Mouse (Mus musculus) kidney, embryonic 15.5 days (tissue): ENCODE data around the gene Dock7. TPM values are rescaled to one million over a fixed set of nuclear protein-coding genes. Genes with fewer than 3 reads are reported as not detected.

Experiments
- ATAC-seq: fragments of 200-750 bp; cut with Nextera tagmentation; replicated peaks from 2 replicates; pipeline ENCODE4 v1.8.0; 2017; ENCODE audit warnings: moderate TSS enrichment; ENCODE audit not compliant: low FRiP score
- H3K27ac ChIP-seq: fragments of 300-500 bp; sonication (generic); 2 replicates; pipeline ENCODE4 v1.5.1; 2015; ENCODE audit warnings: mild to moderate bottlenecking, inconsistent platforms
- H3K27me3 ChIP-seq: fragments of 300-500 bp; sonication (generic); 2 replicates; pipeline ENCODE4 v1.6.1; 2015; ENCODE audit warnings: inconsistent platforms
- H3K36me3 ChIP-seq: fragments of 300-500 bp; sonication (generic); 2 replicates; pipeline ENCODE4 v1.6.1; 2015; ENCODE audit warnings: inconsistent platforms
- H3K4me1 ChIP-seq: fragments of 300-500 bp; sonication (generic); 2 replicates; pipeline ENCODE4 v1.6.1; 2015; ENCODE audit warnings: inconsistent platforms
- H3K4me2 ChIP-seq: fragments of 300-500 bp; sonication (generic); 2 replicates; pipeline ENCODE4 v1.6.1; 2015; ENCODE audit warnings: moderate library complexity, mild to moderate bottlenecking, inconsistent platforms
- H3K4me3 ChIP-seq: fragments of 300-500 bp; sonication (generic); replicated peaks from 2 replicates; pipeline ENCODE4 v1.5.1; 2015; ENCODE audit warnings: mild to moderate bottlenecking, inconsistent platforms
- H3K9ac ChIP-seq: fragments of 300-500 bp; sonication (generic); 2 replicates; pipeline ENCODE4 v1.6.1; 2015; ENCODE audit warnings: mild to moderate bottlenecking, inconsistent platforms
- H3K9me3 ChIP-seq: fragments of 300-500 bp; sonication (generic); replicated peaks from 2 replicates; pipeline ENCODE4 v1.6.1; 2016; ENCODE audit warnings: inconsistent platforms
- WGBS: fragments of 180-500 bp; shearing (Covaris S2); methylation state at CpG from one replicate; pipeline ENCODE4 v1.1.7; 2015; ENCODE audit warnings: mixed read lengths; 5-methylcytosine and 5-hydroxymethylcytosine counted together
- polyA plus RNA-seq: library from polyadenylated mRNA; unstranded; fragments of >200 nt; fragmentation: Nextera tagmentation; extraction: Ambion mirVana; gene quantifications from 2 replicates; pipeline ENCODE4 v1.2.1, GENCODE M21; 2015

The Dock7 gene
- polyA plus RNA-seq = 55.4 and 60.1 TPM in 2 replicates

DNA sequence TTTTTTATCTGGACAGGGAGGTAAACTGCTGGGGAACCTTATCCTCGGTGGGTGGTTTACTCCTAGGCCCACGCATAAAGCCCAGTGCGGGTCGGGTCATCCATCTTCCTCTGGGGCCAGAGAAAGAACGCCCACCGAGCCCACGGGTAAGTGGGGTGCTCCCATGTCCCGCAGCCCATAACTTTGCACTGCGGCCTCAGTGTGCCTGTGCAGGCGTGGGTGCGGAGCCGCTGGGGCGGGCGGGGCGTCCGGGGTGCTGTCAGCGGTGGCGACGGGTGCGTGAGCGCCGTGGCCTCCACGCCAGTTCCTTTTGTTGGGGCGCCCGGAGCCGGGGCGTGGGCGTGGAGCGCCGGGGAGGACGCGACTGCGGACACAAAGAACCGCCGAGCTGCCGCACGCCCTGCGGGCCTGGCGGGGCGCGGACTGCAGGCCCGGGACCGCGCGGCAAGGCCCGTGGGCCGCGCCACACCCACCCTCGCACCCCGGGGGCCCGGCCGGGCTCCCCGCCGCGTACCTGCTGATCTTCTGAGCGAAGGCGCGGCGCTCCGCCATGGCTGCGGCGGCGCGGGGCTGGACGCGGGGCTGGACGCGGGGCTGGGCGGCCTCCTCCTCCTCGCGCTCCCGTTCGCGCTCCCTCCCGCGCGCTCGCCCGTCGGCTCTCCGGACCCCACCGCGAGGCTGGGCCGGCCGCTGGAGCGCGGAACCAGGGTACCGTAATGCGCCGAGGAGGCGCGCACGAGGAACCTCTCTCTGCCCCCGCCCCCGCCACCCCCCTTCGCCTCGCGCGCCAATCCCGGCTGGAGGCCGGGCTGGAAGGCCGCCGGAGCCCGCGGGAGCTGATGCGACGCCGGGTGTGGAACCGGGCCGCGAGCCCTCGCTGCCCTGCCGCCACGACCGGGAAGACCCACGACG is at the start of gene Dock7:
TSS of gene Dock7 (minus strand) at position 705 of the 912 bp plus-strand sequence.
- Histone ChIP-seq H3K9me3 (no peaks in the 10 kb centered on the region), H3K9ac (peak within 1 kb of the TSS; percentile 95), H3K27me3 (no peaks in the 10 kb centered on the region), H3K4me3 (peak within 1 kb of the TSS; percentile 93), H3K4me1 (peaks cover 41% of the 10 kb centered on the region), H3K27ac (peak within 1 kb of the TSS; percentile 85), H3K4me2 (peak within 1 kb of the TSS; percentile 83), H3K36me3 (no peaks in the 10 kb centered on the region)
- peak; percentile 96 for ATAC-seq
- WGBS = under 1% methylated on average over 103 of the region's 117 CpGs

DNA sequence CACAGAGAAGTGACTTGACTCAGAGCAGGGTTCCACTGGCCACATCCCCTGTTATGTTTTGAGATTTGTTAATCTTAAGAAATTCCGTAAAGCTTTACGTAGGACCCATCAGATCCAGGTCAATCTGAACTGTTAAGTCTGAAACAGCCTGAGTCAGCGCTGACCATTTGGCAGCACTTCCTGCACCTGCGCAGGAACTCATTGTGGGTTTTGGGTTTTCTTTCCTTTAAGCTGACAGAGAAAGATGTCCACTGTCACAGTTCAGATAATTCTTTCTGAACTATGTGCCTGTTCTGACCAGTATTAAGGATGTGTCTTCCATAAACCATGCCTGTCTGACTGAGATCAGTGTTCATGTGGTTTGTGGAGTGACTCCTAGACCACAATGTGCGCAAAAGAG is 48.2 kb upstream of the Dock7 start:
- Histone ChIP-seq H3K9ac (no peak overlapping the region), H3K27ac (no peak overlapping the region), H3K4me2 (no peak overlapping the region), H3K36me3 (no peaks in the 10 kb centered on the region), H3K4me3 (no peak overlapping the region), H3K4me1 (no peaks in the 10 kb centered on the region), H3K9me3 (no peaks in the 10 kb centered on the region), H3K27me3 (peaks cover 4% of the 10 kb centered on the region; the same call in 1 of the 2 replicates)
- WGBS = 94% methylated on average over 5 of the region's 5 CpGs
- ATAC-seq = no peak

DNA sequence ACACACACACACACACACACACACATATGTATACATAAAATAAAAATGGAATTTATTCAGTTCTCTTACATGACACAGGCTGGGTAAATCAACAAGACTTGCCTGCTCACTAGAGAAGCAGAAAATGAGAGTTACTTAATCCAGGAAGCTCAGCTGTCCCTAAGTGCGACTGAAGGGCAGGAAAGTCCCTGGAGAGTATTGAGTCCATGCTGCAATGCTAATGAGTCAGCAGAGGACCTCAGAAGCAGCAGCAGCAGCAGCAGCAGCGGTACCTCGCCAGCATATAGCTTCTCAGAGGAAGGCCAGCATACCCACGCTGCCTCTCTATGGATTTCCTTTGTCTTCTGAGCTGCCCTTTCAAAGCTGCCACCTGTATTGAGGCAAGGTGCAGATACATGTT is 42.8 kb upstream of the Dock7 start:
- Histone ChIP-seq H3K27me3 (peaks cover 4% of the 10 kb centered on the region; the same call in 1 of the 2 replicates), H3K4me3 (no peak overlapping the region), H3K4me1 (peaks cover 18% of the 10 kb centered on the region), H3K36me3 (no peaks in the 10 kb centered on the region), H3K4me2 (no peak overlapping the region), H3K9me3 (no peaks in the 10 kb centered on the region), H3K27ac (no peak overlapping the region), H3K9ac (no peak overlapping the region)
- 37% methylated on average over 4 of the region's 4 CpGs for WGBS
- ATAC-seq = 0 out of 2 replicates have a peak, but pooled peaks have one; percentile 60

DNA sequence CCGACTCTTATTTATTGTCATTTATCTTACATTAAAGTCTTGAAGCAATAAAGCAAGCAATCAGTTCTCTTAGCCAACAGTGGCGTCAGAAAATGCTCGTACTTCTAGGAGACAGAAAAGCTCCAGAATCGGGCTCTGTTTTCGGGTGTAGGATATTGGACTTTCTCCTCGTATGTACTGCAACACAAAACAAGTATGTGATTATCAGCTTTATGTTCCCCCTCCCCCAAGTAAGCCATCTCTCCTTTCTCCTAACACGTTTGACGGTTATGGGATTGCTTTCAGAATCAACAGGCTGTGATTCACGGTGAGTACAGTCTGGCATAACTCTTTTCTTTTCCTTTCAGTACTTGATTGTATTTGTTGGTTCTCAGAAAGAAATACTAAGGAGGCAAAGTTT is 42.3 kb upstream of the Dock7 start:
- H3K4me1 ChIP-seq = peaks cover 18% of the 10 kb centered on the region
- WGBS = 28% methylated on average over 9 of the region's 9 CpGs
- peaks cover 4% of the 10 kb centered on the region; the same call in 1 of the 2 replicates for H3K27me3 ChIP-seq
- no peaks in the 10 kb centered on the region for H3K9me3 ChIP-seq
- H3K4me3 ChIP-seq = no peak overlapping the region
- H3K9ac ChIP-seq = no peak overlapping the region
- no peaks in the 10 kb centered on the region for H3K36me3 ChIP-seq
- ATAC-seq = no peak
- no peak overlapping the region for H3K27ac ChIP-seq
- peak overlapping the region; percentile 39 for H3K4me2 ChIP-seq

DNA sequence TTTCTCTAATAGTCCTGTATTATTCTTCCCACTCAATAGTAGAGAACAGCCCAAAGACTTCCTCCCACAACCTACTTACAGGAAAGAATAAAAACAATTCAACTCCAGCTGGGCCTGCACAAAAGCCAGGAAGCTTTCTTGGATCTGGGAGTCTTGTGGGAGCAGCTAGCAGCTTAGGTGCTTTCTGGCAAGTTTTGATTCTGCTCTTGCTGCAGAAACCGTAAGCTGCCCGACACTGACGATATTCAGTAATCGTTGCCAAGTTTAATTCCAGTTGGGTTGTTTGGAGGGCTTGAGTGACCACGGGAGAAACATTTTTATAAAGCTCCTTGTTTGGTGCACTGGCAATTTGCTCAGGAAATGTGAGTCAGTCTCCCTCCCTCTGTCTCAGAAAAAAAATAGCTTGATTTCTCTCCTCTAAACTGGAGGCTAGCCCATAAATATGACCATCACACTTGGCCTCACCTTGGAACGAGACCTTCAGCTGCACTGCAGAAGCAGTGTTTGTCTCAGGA is 40.8 kb upstream of the Dock7 start:
- Histone ChIP-seq H3K4me2 (peak overlapping the region; percentile 23; the same call in 1 of the 2 replicates), H3K36me3 (no peaks in the 10 kb centered on the region)

DNA sequence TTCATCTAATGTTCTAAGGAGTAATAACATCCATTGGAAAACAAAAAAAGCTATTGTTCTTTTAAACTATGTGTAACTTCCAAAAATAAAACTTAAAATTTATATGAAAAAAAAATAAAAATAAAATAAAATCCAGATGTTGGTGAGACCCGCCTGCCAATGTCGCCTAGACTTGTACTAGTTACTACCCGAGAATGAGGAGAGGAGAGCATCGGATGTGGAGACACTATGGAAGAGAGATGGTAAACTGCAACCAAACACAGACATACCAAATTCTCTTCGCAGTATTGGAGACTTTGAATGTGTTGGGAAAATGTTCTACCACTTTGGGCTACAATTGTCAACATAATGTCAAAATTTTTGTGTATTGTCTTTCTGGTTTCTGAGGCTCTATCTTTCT is 40.2 kb upstream of the Dock7 start:
- WGBS = 64% methylated on average over 5 of the region's 5 CpGs
- H3K27ac ChIP-seq = peak overlapping the region; percentile 78; the same call in 1 of the 2 replicates
- ATAC-seq = no peak

More for the DNA sequence above, 40.8 kb upstream of the Dock7 start:
- Histone ChIP-seq H3K27me3 (peaks cover 4% of the 10 kb centered on the region; the same call in 1 of the 2 replicates), H3K4me1 (peaks cover 21% of the 10 kb centered on the region), H3K27ac (peak overlapping the region; percentile 78), H3K9me3 (no peaks in the 10 kb centered on the region), H3K9ac (no peak overlapping the region; the same call in 1 of the 2 replicates), H3K4me3 (no peak overlapping the region)
- no peak; the same call in 1 of the 2 replicates for ATAC-seq
- WGBS = 11% methylated on average over 6 of the region's 6 CpGs

DNA sequence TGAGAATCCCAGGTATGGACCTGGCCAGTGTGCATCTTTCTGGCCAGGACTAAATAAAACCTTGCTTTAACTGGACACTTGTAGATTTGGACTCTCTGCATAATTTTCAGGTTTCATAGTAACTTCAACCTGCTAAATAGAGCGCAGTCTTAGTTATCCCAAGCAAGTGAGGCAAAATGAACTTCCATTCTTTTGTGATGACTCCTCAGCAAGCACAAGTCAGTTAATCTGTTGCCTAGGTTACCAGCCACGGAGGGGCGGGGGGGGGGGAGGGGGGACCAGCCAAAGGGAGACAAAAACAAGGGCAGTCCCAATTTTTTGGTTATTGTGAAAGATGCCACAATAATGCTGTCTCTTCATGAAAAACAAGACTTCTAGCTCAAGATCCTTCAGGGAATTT is 39.7 kb upstream of the Dock7 start:
- no peak overlapping the region for H3K27ac ChIP-seq
- no peaks in the 10 kb centered on the region for H3K9me3 ChIP-seq
- no peaks in the 10 kb centered on the region for H3K36me3 ChIP-seq
- H3K4me3 ChIP-seq = no peak overlapping the region
- H3K27me3 ChIP-seq = peaks cover 5% of the 10 kb centered on the region; the same call in 1 of the 2 replicates
- H3K9ac ChIP-seq = no peak overlapping the region
- ATAC-seq = no peak
- H3K4me2 ChIP-seq = no peak overlapping the region
- WGBS = 34% methylated on average over 3 of the region's 3 CpGs
- peaks cover 21% of the 10 kb centered on the region for H3K4me1 ChIP-seq

More for the DNA sequence above, 40.2 kb upstream of the Dock7 start:
- Histone ChIP-seq H3K4me3 (no peak overlapping the region), H3K4me2 (0 out of 2 replicates have a peak overlapping the region, but pooled peaks have one; percentile 23), H3K36me3 (no peaks in the 10 kb centered on the region), H3K4me1 (peaks cover 21% of the 10 kb centered on the region), H3K9me3 (no peaks in the 10 kb centered on the region), H3K27me3 (peaks cover 4% of the 10 kb centered on the region; the same call in 1 of the 2 replicates), H3K9ac (no peak overlapping the region)

DNA sequence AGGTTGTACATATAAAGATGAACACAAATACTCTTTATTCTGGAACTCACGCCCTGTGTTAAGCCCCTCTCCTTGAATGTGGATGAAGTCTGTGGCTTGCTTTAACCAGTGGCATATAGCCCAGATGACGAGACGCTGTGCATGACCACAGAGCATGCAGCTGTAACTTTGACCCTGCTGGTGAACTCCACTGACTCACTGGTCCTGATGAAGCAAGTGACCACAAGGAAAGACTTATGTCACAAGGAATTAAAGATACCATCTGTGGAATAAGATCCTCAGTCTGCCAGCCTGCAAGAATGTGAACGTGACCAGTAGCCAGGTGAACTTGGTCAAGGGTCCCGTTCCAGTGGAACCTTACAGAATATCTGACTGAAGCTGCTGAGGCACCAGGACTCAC is 37.8 kb upstream of the Dock7 start:
- no peak overlapping the region for H3K4me2 ChIP-seq
- 80% methylated on average over 5 of the region's 5 CpGs for WGBS
- no peak overlapping the region for H3K4me3 ChIP-seq
- H3K36me3 ChIP-seq = no peaks in the 10 kb centered on the region
- H3K9me3 ChIP-seq = no peaks in the 10 kb centered on the region
- H3K27ac ChIP-seq = no peak overlapping the region
- no peak for ATAC-seq
- H3K9ac ChIP-seq = no peak overlapping the region
- H3K27me3 ChIP-seq = peaks cover 5% of the 10 kb centered on the region; the same call in 1 of the 2 replicates
- H3K4me1 ChIP-seq = peaks cover 20% of the 10 kb centered on the region

DNA sequence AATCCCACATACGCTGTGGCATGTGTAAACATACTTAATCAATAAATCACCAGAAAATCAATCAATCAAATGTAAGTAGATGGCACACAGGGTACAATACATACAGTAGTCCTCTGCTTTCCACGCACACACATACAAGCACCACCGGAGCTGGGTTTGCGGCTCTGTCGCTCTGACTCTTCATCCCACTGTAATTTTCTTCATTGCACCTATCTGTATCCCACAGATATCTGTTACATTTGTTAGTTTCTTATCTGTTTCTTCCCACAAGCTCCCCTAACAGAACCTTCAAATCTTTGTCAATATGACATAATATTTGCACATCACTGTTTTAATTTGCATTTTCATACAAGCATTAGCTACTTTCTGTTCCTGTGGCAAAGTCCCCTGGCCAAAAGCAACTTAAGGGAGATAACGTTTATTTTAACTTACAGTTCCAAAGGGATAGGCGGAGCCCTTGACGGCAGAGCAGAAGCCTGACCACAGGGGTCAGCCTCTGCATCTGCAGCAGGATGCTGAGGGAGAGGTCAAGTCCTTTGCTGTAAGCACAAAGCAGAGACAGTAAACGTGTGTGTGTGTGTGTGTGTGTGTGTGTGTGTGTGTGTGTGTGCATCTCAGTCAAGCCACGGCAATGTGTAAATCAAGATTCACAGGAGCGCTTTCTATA is 36.1 kb upstream of the Dock7 start:
- Histone ChIP-seq H3K36me3 (no peaks in the 10 kb centered on the region), H3K4me2 (no peak overlapping the region), H3K27ac (no peak overlapping the region), H3K9me3 (no peaks in the 10 kb centered on the region), H3K4me3 (no peak overlapping the region), H3K4me1 (peaks cover 23% of the 10 kb centered on the region), H3K9ac (no peak overlapping the region), H3K27me3 (peaks cover 5% of the 10 kb centered on the region; the same call in 1 of the 2 replicates)
- ATAC-seq = no peak
- 57% methylated on average over 11 of the region's 11 CpGs for WGBS

DNA sequence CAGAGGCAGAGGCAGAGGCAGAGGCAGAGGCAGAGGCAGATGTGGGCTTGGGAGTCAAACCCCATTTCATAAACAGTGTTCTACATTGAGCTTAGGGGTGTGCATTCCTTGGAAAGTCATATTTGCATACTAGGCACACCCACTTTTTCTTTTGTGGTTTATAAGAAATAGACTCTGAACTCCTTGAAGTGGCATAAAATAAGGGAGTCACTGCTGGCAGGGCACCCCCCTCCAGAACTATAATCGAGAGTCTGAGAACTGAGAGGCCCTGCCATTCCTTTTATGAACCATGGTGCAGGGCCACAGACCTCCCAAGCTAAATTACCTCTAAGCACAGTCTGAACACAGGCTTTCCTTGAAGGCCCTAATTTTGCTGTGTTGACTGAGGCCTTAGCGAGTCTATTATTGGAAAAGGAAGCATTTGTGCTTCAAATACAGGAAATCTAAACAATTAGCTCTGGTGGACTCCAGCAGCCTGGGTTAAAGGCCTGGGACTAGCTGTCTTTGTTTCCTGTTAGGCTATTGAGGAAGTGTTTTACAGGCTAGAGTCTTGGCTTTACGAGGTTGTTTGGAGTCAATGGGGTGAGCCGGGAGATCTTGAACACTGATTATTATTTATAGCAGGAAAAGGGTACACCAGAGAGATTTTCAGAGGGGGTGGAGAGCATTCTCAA is 31.3 kb upstream of the Dock7 start:
- peak; percentile 66; the same call in 1 of the 2 replicates for ATAC-seq
- Histone ChIP-seq H3K4me2 (no peak overlapping the region), H3K27ac (peak overlapping the region; percentile 79), H3K4me3 (no peak overlapping the region), H3K4me1 (peaks cover 23% of the 10 kb centered on the region), H3K36me3 (no peaks in the 10 kb centered on the region), H3K9me3 (no peaks in the 10 kb centered on the region), H3K27me3 (peaks cover 31% of the 10 kb centered on the region), H3K9ac (no peak overlapping the region)
- WGBS = 15% methylated on average over 4 of the region's 4 CpGs

DNA sequence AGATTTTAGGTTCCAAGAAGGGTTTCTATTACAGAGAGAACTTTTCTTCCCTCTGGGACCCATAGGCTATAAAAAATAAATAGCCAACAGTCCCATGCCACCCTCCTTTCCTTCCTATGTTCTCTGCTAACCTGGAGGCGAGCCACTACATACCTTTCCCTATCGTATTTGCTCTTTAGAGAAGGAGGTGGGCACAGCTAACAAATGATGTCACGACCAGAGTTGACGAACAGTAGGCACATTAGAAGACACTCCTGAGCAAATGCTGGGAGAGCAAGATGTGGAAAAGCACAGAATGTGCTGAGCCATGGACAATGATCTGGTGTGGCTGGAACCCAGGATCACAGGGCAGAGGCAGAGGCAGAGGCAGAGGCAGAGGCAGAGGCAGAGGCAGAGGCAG is 30.7 kb upstream of the Dock7 start:
- H3K27ac ChIP-seq = peak overlapping the region; percentile 79
- H3K9ac ChIP-seq = no peak overlapping the region
- no peak overlapping the region for H3K4me2 ChIP-seq
- 90% methylated on average over 4 of the region's 4 CpGs for WGBS
- ATAC-seq = no peak
- H3K4me1 ChIP-seq = peaks cover 20% of the 10 kb centered on the region
- peaks cover 31% of the 10 kb centered on the region for H3K27me3 ChIP-seq
- no peaks in the 10 kb centered on the region for H3K9me3 ChIP-seq
- no peak overlapping the region for H3K4me3 ChIP-seq
- no peaks in the 10 kb centered on the region for H3K36me3 ChIP-seq
